Mouse (Mus musculus) midbrain, embryonic 10.5 days (tissue): ENCODE measurements around the gene Rapgef6. TPM values are rescaled to one million over a fixed set of nuclear protein-coding genes. Genes with fewer than 3 reads are reported as not detected.
A peak's percentile ranks its signal among the peaks of the same experiment; 100 is the strongest.

Experiments used
- DNase-seq: peaks from one replicate; pipeline ENCODE4 v3.0.0-alpha.2; 2017; ENCODE audit warnings: low spot score
- H3K27ac ChIP-seq: fragments of 300-500 bp; sonication (generic); replicated peaks from 2 replicates; pipeline ENCODE4 v1.5.1; 2016; ENCODE audit warnings: mild to moderate bottlenecking
- H3K27me3 ChIP-seq: fragments of 300-500 bp; sonication (generic); 2 replicates; pipeline ENCODE4 v1.6.1; 2016; ENCODE audit warnings: low read depth, mild to moderate bottlenecking; ENCODE audit not compliant: poor library complexity, severe bottlenecking
- H3K36me3 ChIP-seq: fragments of 300-500 bp; sonication (generic); 2 replicates; pipeline ENCODE4 v1.6.1; 2016; ENCODE audit warnings: mild to moderate bottlenecking, moderate library complexity
- H3K4me1 ChIP-seq: fragments of 300-500 bp; sonication (generic); 2 replicates; pipeline ENCODE4 v1.6.1; 2016
- H3K4me3 ChIP-seq: fragments of 300-500 bp; sonication (generic); 2 replicates; pipeline ENCODE4 v1.5.1; 2016; ENCODE audit warnings: mild to moderate bottlenecking, moderate library complexity
- H3K9me3 ChIP-seq: fragments of 300-500 bp; sonication (generic); replicated peaks from 2 replicates; pipeline ENCODE4 v1.6.1; 2016; ENCODE audit warnings: mild to moderate bottlenecking
- WGBS: fragments of 180-500 bp; shearing (Covaris S2); methylation state at CpG from one replicate; pipeline ENCODE4 v1.1.7; 2016; 5-methylcytosine and 5-hydroxymethylcytosine counted together
- polyA plus RNA-seq: library from polyadenylated mRNA; unstranded; fragments of >200 nt; fragmentation: Nextera tagmentation; extraction: Ambion mirVana; gene quantifications from 2 replicates; pipeline ENCODE4 v1.2.1, GENCODE M21; 2016

Gene Rapgef6
- 31.3 and 33.1 TPM in 2 replicates for polyA plus RNA-seq

- peak within 1 kb of the TSS; percentile 91 for H3K27ac ChIP-seq
- H3K9me3 ChIP-seq: no peaks in the 10 kb centered on the region
- under 1% methylated on average over 73 of the region's 73 CpGs for WGBS
- peaks cover 25% of the 10 kb centered on the region for H3K4me1 ChIP-seq
- no peaks in the 10 kb centered on the region for H3K27me3 ChIP-seq
- H3K4me3 ChIP-seq: peak within 1 kb of the TSS; percentile 91
- peak; percentile 99 for DNase-seq
- no peaks in the 10 kb centered on the region for H3K36me3 ChIP-seq
Measured at GRCm38 (mm10) chr11:54522529-54523430, at the start of gene Rapgef6. Rapgef6 (plus strand) TSS chr11:54522847.

GRCm38 (mm10) chr11:54478414-54478813 lies 44.2 kb upstream of the Rapgef6 start:
- Histone ChIP-seq H3K27ac (no peak overlapping the region), H3K4me3 (no peak overlapping the region), H3K36me3 (peaks cover 23% of the 10 kb centered on the region), H3K9me3 (0 out of 2 replicates have a peak, but pooled peaks cover 2% of the 10 kb centered on the region), H3K27me3 (no peaks in the 10 kb centered on the region), H3K4me1 (no peaks in the 10 kb centered on the region)
- 88% methylated on average over 1 of the region's 1 CpGs for WGBS
- DNase-seq: no peak

- Histone ChIP-seq H3K4me1 (no peaks in the 10 kb centered on the region), H3K9me3 (no peaks in the 10 kb centered on the region), H3K4me3 (no peak overlapping the region), H3K27me3 (no peaks in the 10 kb centered on the region), H3K36me3 (peaks cover 7% of the 10 kb centered on the region), H3K27ac (no peak overlapping the region)
- DNase-seq: no peak
- 86% methylated on average over 3 of the region's 3 CpGs for WGBS
Measured at GRCm38 (mm10) chr11:54486041-54486440, 36.6 kb upstream of the Rapgef6 start.

GRCm38 (mm10) chr11:54491946-54492558 lies 30.6 kb upstream of the Rapgef6 start:
- peaks cover 15% of the 10 kb centered on the region; the same call in 1 of the 2 replicates for H3K36me3 ChIP-seq
- H3K27me3 ChIP-seq: no peaks in the 10 kb centered on the region
- H3K27ac ChIP-seq: no peak overlapping the region
- no peaks in the 10 kb centered on the region for H3K9me3 ChIP-seq
- DNase-seq: no peak
- H3K4me3 ChIP-seq: no peak overlapping the region
- 94% methylated on average over 1 of the region's 1 CpGs for WGBS
- no peaks in the 10 kb centered on the region for H3K4me1 ChIP-seq

GRCm38 (mm10) chr11:54492559-54492958 lies 30.1 kb upstream of the Rapgef6 start:
- 94% methylated on average over 4 of the region's 4 CpGs for WGBS
- Histone ChIP-seq H3K4me1 (no peaks in the 10 kb centered on the region), H3K36me3 (peaks cover 15% of the 10 kb centered on the region; the same call in 1 of the 2 replicates), H3K9me3 (no peaks in the 10 kb centered on the region), H3K4me3 (no peak overlapping the region), H3K27me3 (no peaks in the 10 kb centered on the region), H3K27ac (no peak overlapping the region)
- DNase-seq: no peak

- no peaks in the 10 kb centered on the region for H3K4me1 ChIP-seq
- no peak overlapping the region for H3K4me3 ChIP-seq
- 88% methylated on average over 5 of the region's 5 CpGs for WGBS
- peaks cover 45% of the 10 kb centered on the region for H3K36me3 ChIP-seq
- H3K9me3 ChIP-seq: no peaks in the 10 kb centered on the region
- H3K27me3 ChIP-seq: no peaks in the 10 kb centered on the region
- DNase-seq: no peak
- no peak overlapping the region for H3K27ac ChIP-seq
Measured at GRCm38 (mm10) chr11:54499838-54500237, 22.8 kb upstream of the Rapgef6 start.

GRCm38 (mm10) chr11:54502546-54503245 lies 20.0 kb upstream of the Rapgef6 start:
- DNase-seq: no peak
- WGBS: 91% methylated on average over 4 of the region's 4 CpGs
- H3K36me3 ChIP-seq: peaks cover 52% of the 10 kb centered on the region
- H3K4me3 ChIP-seq: no peak overlapping the region
- H3K4me1 ChIP-seq: no peaks in the 10 kb centered on the region
- H3K9me3 ChIP-seq: no peaks in the 10 kb centered on the region
- H3K27ac ChIP-seq: no peak overlapping the region
- H3K27me3 ChIP-seq: no peaks in the 10 kb centered on the region

- H3K9me3 ChIP-seq: no peaks in the 10 kb centered on the region
- H3K4me3 ChIP-seq: no peak overlapping the region
- H3K27ac ChIP-seq: no peak overlapping the region
- H3K27me3 ChIP-seq: no peaks in the 10 kb centered on the region
- H3K4me1 ChIP-seq: no peaks in the 10 kb centered on the region
- no peak for DNase-seq
- H3K36me3 ChIP-seq: peaks cover 23% of the 10 kb centered on the region
Measured at GRCm38 (mm10) chr11:54513584-54513983, 9.1 kb upstream of the Rapgef6 start.

- H3K4me1 ChIP-seq: peaks cover 25% of the 10 kb centered on the region
- peak overlapping the region; percentile 91 for H3K27ac ChIP-seq
- H3K27me3 ChIP-seq: no peaks in the 10 kb centered on the region
- H3K9me3 ChIP-seq: no peaks in the 10 kb centered on the region
- peak overlapping the region; percentile 91 for H3K4me3 ChIP-seq
- H3K36me3 ChIP-seq: no peaks in the 10 kb centered on the region
- 3% methylated on average over 18 of the region's 18 CpGs for WGBS
- no peak for DNase-seq
Measured at GRCm38 (mm10) chr11:54521927-54522528, 619 bp upstream of the Rapgef6 start.

GRCm38 (mm10) chr11:54523431-54524001 lies 869 bp downstream of the Rapgef6 start:
- DNase-seq: no peak
- Histone ChIP-seq H3K27me3 (no peaks in the 10 kb centered on the region), H3K36me3 (no peaks in the 10 kb centered on the region), H3K4me3 (peak overlapping the region; percentile 91), H3K4me1 (peaks cover 25% of the 10 kb centered on the region), H3K9me3 (no peaks in the 10 kb centered on the region), H3K27ac (peak overlapping the region; percentile 91)
- 17% methylated on average over 10 of the region's 10 CpGs for WGBS

GRCm38 (mm10) chr11:54528002-54528401 lies 5.4 kb downstream of the Rapgef6 start:
- no peak for DNase-seq
- WGBS: 89% methylated on average over 2 of the region's 2 CpGs
- no peak overlapping the region for H3K4me3 ChIP-seq
- peaks cover 16% of the 10 kb centered on the region for H3K4me1 ChIP-seq
- no peak overlapping the region for H3K27ac ChIP-seq
- no peaks in the 10 kb centered on the region for H3K36me3 ChIP-seq
- H3K27me3 ChIP-seq: no peaks in the 10 kb centered on the region
- no peaks in the 10 kb centered on the region for H3K9me3 ChIP-seq

- no peaks in the 10 kb centered on the region for H3K4me1 ChIP-seq
- H3K27ac ChIP-seq: no peak overlapping the region
- 87% methylated on average over 1 of the region's 1 CpGs for WGBS
- H3K36me3 ChIP-seq: no peaks in the 10 kb centered on the region
- no peak for DNase-seq
- H3K4me3 ChIP-seq: no peak overlapping the region
- no peaks in the 10 kb centered on the region for H3K9me3 ChIP-seq
- no peaks in the 10 kb centered on the region for H3K27me3 ChIP-seq
Measured at GRCm38 (mm10) chr11:54530391-54530790, 7.7 kb downstream of the Rapgef6 start.
